Comparison of ENCODE assay signal across 19 mouse cellular contexts in the genomic region with DNA sequence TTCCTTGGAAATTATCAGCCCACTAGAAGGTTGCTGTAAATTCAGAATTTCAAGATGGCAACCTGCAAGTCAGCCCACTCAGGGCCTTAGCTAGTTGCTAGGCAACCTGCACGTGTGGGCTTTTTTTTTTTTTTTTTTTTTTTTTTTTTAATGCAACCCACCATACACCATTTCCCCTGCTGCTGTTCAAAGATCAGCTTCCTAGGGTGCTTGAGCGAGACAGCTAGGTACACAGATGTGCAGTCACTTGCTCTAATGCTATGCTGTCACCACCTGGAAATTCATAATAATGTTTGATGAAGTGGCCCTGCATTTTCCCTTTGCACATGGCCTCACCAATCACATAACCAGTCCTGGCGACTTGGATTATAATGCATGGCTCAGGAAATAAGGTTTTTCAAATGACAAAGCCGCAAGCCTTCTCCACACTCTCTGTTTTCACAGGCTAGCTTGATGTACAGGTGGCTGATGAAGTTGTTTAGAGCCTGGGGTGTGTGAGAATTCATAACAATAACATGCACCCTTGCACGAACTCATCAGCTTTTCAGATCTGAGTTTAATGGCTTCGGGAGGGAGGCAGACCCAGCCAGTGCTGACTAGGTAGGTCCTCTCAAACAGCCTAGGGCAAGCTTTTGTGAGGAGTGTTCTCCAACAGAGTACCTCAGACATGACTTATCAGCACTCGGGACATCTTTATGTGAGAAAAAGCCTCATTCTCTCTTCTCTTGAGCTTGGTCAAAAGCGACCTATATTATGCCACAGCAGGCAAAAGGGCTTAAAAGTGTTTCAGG.
A peak's percentile ranks its signal among the peaks of the same experiment; 100 is the strongest.
DNase-seq lines count a peak whose midpoint lies in the region; ATAC-seq and TF ChIP-seq lines count a peak whose summit lies in the region.
"Had no signal": no experiment of that assay in that cellular context is flagged by ENCODE, and none has a peak within 500 bp of the region (broad histone marks: within the 10 kb centered on the region; RNA-seq: fewer than 3 reads in every experiment).

No protein-coding gene starts in this region.

- H3K27me3 ChIP-seq in forebrain, embryonic 12.5 days, result no peaks in the 10 kb centered on the region
- no peaks in the 10 kb centered on the region for H3K27me3 ChIP-seq in forebrain, embryonic 11.5 days (ENCODE audit: control insufficient read depth, insufficient read depth, low read length)
- H3K27me3 ChIP-seq in forebrain, embryonic 14.5 days (replicated peaks; ENCODE audit: control insufficient read depth, insufficient read depth, low read length), result no peaks in the 10 kb centered on the region
- H3K27me3 ChIP-seq in hindbrain, postnatal 0 days (ENCODE audit: insufficient read depth, low read length), result no peaks in the 10 kb centered on the region
- H3K27me3 ChIP-seq in midbrain, embryonic 16.5 days (ENCODE audit: control insufficient read depth, insufficient read depth, low read depth, low read length), result no peaks in the 10 kb centered on the region
- H3K27me3 ChIP-seq: heart, embryonic 15.5 days; lung, embryonic 15.5 days had no signal

- H3K4me2 ChIP-seq in forebrain, embryonic 12.5 days, result no peak overlapping the region
- no peak overlapping the region for H3K4me2 ChIP-seq in forebrain, embryonic 11.5 days (ENCODE audit: low read depth, low read length, severe bottlenecking)
- no peak overlapping the region for H3K4me2 ChIP-seq in forebrain, embryonic 14.5 days (ENCODE audit: low read length)
- H3K4me2 ChIP-seq in hindbrain, postnatal 0 days (ENCODE audit: low read depth, low read length), result no peak overlapping the region
- no peak overlapping the region for H3K4me2 ChIP-seq in midbrain, embryonic 16.5 days (ENCODE audit: low read length)
- H3K4me2 ChIP-seq: heart, embryonic 15.5 days; liver, embryonic 11.5 days; lung, embryonic 15.5 days had no signal

- no peaks in the 10 kb centered on the region for H3K4me1 ChIP-seq in forebrain, embryonic 12.5 days
- H3K4me1 ChIP-seq in forebrain, embryonic 11.5 days (replicated peaks; ENCODE audit: control insufficient read depth, insufficient read depth, low read length), result no peaks in the 10 kb centered on the region
- no peaks in the 10 kb centered on the region for H3K4me1 ChIP-seq in forebrain, embryonic 14.5 days (ENCODE audit: control insufficient read depth, insufficient read depth, low read length)
- no peaks in the 10 kb centered on the region for H3K4me1 ChIP-seq in hindbrain, postnatal 0 days (ENCODE audit: insufficient read depth, low read length)
- H3K4me1 ChIP-seq in midbrain, embryonic 16.5 days (ENCODE audit: control insufficient read depth, insufficient read depth, low read length), result peaks cover 6% of the 10 kb centered on the region; the same call in 1 of the 2 replicates
- H3K4me1 ChIP-seq: heart, embryonic 15.5 days; lung, embryonic 15.5 days had no signal

- TF ChIP-seq CTCF in hindbrain, postnatal 0 days (IDR thresholded peaks at IDR 0.05; ENCODE audit: low read depth), result no peak

- DNase-seq in forebrain, embryonic 11.5 days (ENCODE audit: low spot score), result no peak
- DNase-seq in forebrain, embryonic 14.5 days (ENCODE audit: low spot score), result peak; percentile 60
- DNase-seq in hindbrain, postnatal 0 days (ENCODE audit: low spot score), result peak; percentile 57
- no peak for DNase-seq in Muller cell, postnatal 12 days (ENCODE audit: inconsistent ontology term)
- DNase-seq in left cerebral cortex, adult 9 months (ENCODE audit: low spot score in 2 of 2), result no peak
- no peak for DNase-seq in yolk sac, embryonic 10.5 days (ENCODE audit: low spot score)
- DNase-seq: adrenal gland, postnatal 10 days; cerebellum, adult 9-11 months; gastrocnemius, postnatal 14 days; heart, adult 2 months; kidney, adult 18-20 months; kidney, postnatal 25 days; spleen, adult 18-20 months; thymus, adult 18-20 months had no signal

- no peaks in the 10 kb centered on the region for H3K9me3 ChIP-seq in forebrain, embryonic 12.5 days
- H3K9me3 ChIP-seq in forebrain, embryonic 11.5 days (ENCODE audit: control insufficient read depth, low read length), result no peaks in the 10 kb centered on the region
- H3K9me3 ChIP-seq in forebrain, embryonic 14.5 days (replicated peaks; ENCODE audit: control insufficient read depth, low read length), result no peaks in the 10 kb centered on the region
- no peaks in the 10 kb centered on the region for H3K9me3 ChIP-seq in hindbrain, postnatal 0 days (ENCODE audit: low read length)
- H3K9me3 ChIP-seq in midbrain, embryonic 16.5 days (replicated peaks; ENCODE audit: control insufficient read depth, low read length, poor library complexity, severe bottlenecking), result no peaks in the 10 kb centered on the region
- H3K9me3 ChIP-seq: heart, embryonic 15.5 days; lung, embryonic 15.5 days had no signal

- H3K27ac ChIP-seq in forebrain, embryonic 12.5 days, result no peak overlapping the region
- no peak overlapping the region for H3K27ac ChIP-seq in forebrain, embryonic 11.5 days (ENCODE audit: low read depth, low read length)
- no peak overlapping the region for H3K27ac ChIP-seq in forebrain, embryonic 14.5 days (ENCODE audit: low read depth, low read length)
- peak overlapping the region; percentile 27; the same call in 1 of the 2 replicates for H3K27ac ChIP-seq in hindbrain, postnatal 0 days
- peak overlapping the region; percentile 53 for H3K27ac ChIP-seq in midbrain, embryonic 16.5 days (ENCODE audit: low read length)
- H3K27ac ChIP-seq: heart, adult 2 months; heart, embryonic 15.5 days; lung, embryonic 15.5 days had no signal

- H3K9ac ChIP-seq in forebrain, embryonic 12.5 days, result no peak overlapping the region
- no peak overlapping the region for H3K9ac ChIP-seq in forebrain, embryonic 11.5 days (ENCODE audit: low read length)
- H3K9ac ChIP-seq in forebrain, embryonic 14.5 days (ENCODE audit: low read length), result no peak overlapping the region
- H3K9ac ChIP-seq in hindbrain, postnatal 0 days (replicated peaks; ENCODE audit: low read length), result no peak overlapping the region
- no peak overlapping the region for H3K9ac ChIP-seq in midbrain, embryonic 16.5 days (ENCODE audit: low read depth, low read length)
- H3K9ac ChIP-seq: heart, embryonic 15.5 days; lung, embryonic 15.5 days had no signal

- no peaks in the 10 kb centered on the region for H3K36me3 ChIP-seq in forebrain, embryonic 12.5 days (replicated peaks)
- no peaks in the 10 kb centered on the region for H3K36me3 ChIP-seq in forebrain, embryonic 11.5 days (ENCODE audit: control insufficient read depth, insufficient read depth, low read length)
- no peaks in the 10 kb centered on the region for H3K36me3 ChIP-seq in forebrain, embryonic 14.5 days (ENCODE audit: control insufficient read depth, insufficient read depth, low read length)
- H3K36me3 ChIP-seq in hindbrain, postnatal 0 days (ENCODE audit: insufficient read depth, low read length), result no peaks in the 10 kb centered on the region
- H3K36me3 ChIP-seq in midbrain, embryonic 16.5 days (ENCODE audit: control insufficient read depth, insufficient read depth, low read length), result no peaks in the 10 kb centered on the region
- H3K36me3 ChIP-seq: heart, embryonic 15.5 days; lung, embryonic 15.5 days had no signal

- peak; percentile 34; the same call in 1 of the 2 replicates for ATAC-seq in forebrain, embryonic 12.5 days (ENCODE audit: low FRiP score)
- no peak for ATAC-seq in forebrain, embryonic 11.5 days (replicated peaks; ENCODE audit: low FRiP score)
- ATAC-seq in forebrain, embryonic 14.5 days, result peak; percentile 51; the same call in 1 of the 2 replicates
- peak; percentile 38; the same call in 1 of the 2 replicates for ATAC-seq in hindbrain, postnatal 0 days
- peak; percentile 75 for ATAC-seq in midbrain, embryonic 16.5 days

- 73% methylated on average over 8 of the region's 8 CpGs for WGBS in forebrain, embryonic 12.5 days
- 78% methylated on average over 8 of the region's 8 CpGs for WGBS in forebrain, embryonic 11.5 days
- WGBS in forebrain, embryonic 14.5 days, result 69% methylated on average over 8 of the region's 8 CpGs
- WGBS in hindbrain, postnatal 0 days, result 63% methylated on average over 8 of the region's 8 CpGs
- 55% methylated on average over 8 of the region's 8 CpGs for WGBS in midbrain, embryonic 16.5 days

- H3K4me3 ChIP-seq in forebrain, embryonic 12.5 days (replicated peaks), result no peak overlapping the region
- H3K4me3 ChIP-seq in forebrain, embryonic 11.5 days (ENCODE audit: low read depth, low read length), result no peak overlapping the region
- H3K4me3 ChIP-seq in forebrain, embryonic 14.5 days (ENCODE audit: low read depth, low read length), result no peak overlapping the region
- no peak overlapping the region for H3K4me3 ChIP-seq in hindbrain, postnatal 0 days (ENCODE audit: low read length)
- no peak overlapping the region for H3K4me3 ChIP-seq in midbrain, embryonic 16.5 days (ENCODE audit: low read depth, low read length)
- H3K4me3 ChIP-seq: heart, adult 2 months; heart, embryonic 15.5 days; lung, embryonic 15.5 days had no signal

Comparison
In these comparisons a context has a peak if more than half of its experiments do, and no peak if none do; other contexts are left out.
1. DNase-seq: peak in forebrain, embryonic 14.5 days (single experiment) and hindbrain, postnatal 0 days (single experiment); none in forebrain, embryonic 11.5 days (single experiment), Muller cell, postnatal 12 days (single experiment), left cerebral cortex, adult 9 months (0 of 2) and yolk sac, embryonic 10.5 days (single experiment).
2. H3K27ac ChIP-seq: peak in hindbrain, postnatal 0 days (single experiment) and midbrain, embryonic 16.5 days (single experiment); none in forebrain, embryonic 12.5 days (single experiment), forebrain, embryonic 11.5 days (single experiment) and forebrain, embryonic 14.5 days (single experiment).